Mouse (Mus musculus): ENCODE measurements at regions not wholly inside any gene's neighbourhood (a gene's known extent, or its start where the extent isn't known, plus 50 kb on each side); places are given as distances from the start of the nearest gene placed in this dataset.

DNA sequence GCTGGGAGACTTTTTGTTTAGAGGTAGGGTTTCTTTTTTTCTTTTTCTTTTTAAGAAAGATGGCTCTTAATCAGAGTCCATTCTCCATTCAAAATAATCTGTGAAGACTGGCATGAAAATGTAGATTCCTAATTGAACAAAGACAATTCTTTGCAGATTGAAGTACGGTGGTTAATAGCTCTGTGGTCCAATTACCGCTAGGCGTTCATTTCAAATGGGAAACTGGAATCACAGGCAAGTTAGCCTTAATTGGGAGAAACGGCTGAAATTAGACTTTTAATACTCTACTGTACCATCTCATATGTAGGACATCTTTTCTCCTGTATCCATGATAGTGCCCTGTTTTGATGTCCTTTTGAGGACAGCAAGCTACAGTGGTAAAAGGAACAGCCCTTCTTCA, 61.2 kb downstream of the Ascl1 start:
- Histone ChIP-seq H3K4me3 (ENCODE audit: insufficient read depth in 1 of 2, low read depth in 1 of 2, low read length in 2 of 2, poor library complexity in 1 of 2, severe bottlenecking in 1 of 2) (no peak overlapping the region), H3K4me1 (ENCODE audit: control insufficient read depth in 2 of 2, insufficient read depth in 2 of 2, low read length in 2 of 2, poor library complexity in 1 of 2) (no peaks in the 10 kb centered on the region), H3K36me3 (ENCODE audit: control insufficient read depth, insufficient read depth, low read length, poor library complexity, severe bottlenecking) (no peaks in the 10 kb centered on the region), H3K9me3 (ENCODE audit: control insufficient read depth, insufficient read depth, low read depth, low read length) (no peaks in the 10 kb centered on the region), H3K27ac (ENCODE audit: insufficient read depth, low read depth, low read length, poor library complexity, severe bottlenecking) (no peak overlapping the region), H3K9ac (ENCODE audit: insufficient read depth, low read depth, low read length, poor library complexity, severe bottlenecking) (no peak overlapping the region)
- TF ChIP-seq ZC3H11A (IDR thresholded peaks at IDR 0.05; ENCODE audit: borderline replicate concordance, low read depth, low read length) = no peak
- TF ChIP-seq MAFK (IDR thresholded peaks at IDR 0.05; ENCODE audit: insufficient read depth, low read depth, low read length) = no peak
- TF ChIP-seq ZNF384 (IDR thresholded peaks at IDR 0.05; ENCODE audit: low read depth, low read length) = no peak
- DNase-seq (ENCODE audit: low read depth, low spot score) = no peak
- in situ Hi-C loops (cut with MboI; ENCODE audit: low sequenced_read_pairs in 2 of 2, unreplicated experiment in 2 of 2) = no loop called here

- no peak for DNase-seq (ENCODE audit: low read depth, low spot score)
- in situ Hi-C loops (cut with MboI; ENCODE audit: low sequenced_read_pairs in 2 of 2, unreplicated experiment in 2 of 2) = no loop called here
These were observed 73.5 kb downstream of the Ascl1 start for GRCm38 (mm10) chr10:87419940-87420385.

DNA sequence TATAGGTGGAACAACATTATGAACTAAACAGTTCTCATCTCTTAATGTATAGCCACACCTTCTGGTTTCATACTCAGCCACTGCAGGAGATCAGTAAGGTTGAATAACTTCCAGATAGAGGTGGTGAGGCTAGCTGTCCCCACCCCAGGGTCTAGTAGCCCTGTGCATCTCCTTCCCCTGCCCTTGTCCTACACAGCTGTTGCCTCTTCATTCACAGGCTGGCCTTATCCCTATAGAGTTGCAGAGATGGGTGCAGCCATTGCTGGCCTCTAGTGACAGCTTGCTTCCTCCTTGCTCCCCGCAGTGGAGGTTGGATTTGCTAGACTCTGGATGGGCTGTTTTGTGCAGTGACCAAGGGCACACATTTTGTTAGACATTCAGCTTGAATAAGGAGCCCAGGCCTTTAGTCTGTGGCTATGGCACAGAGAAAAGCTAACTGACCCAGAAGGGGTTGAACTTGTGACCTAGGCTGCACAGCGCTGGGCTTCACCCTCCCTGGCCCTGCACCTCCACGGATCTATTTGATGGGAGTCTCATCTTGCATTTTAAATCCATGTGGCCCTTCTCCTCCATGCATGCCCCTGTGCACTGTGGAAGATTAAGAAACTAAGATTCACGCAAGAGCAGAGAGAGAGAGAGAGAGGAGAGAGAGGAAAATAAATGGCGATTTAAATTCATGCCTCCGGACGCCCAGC, 74.1 kb downstream of the Ascl1 start:
- H3K27ac ChIP-seq (ENCODE audit: insufficient read depth, low read depth, low read length, poor library complexity, severe bottlenecking) = no peak overlapping the region
- in situ Hi-C loops (cut with MboI; ENCODE audit: low sequenced_read_pairs in 2 of 2, unreplicated experiment in 2 of 2) = no loop called here
- TF ChIP-seq MAFK (IDR thresholded peaks at IDR 0.05; ENCODE audit: insufficient read depth, low read depth, low read length) (no peak), CHD2 (IDR thresholded peaks at IDR 0.05; ENCODE audit: low read depth, low read length) (no peak), ZNF384 (IDR thresholded peaks at IDR 0.05; ENCODE audit: low read depth, low read length) (no peak), HCFC1 (IDR thresholded peaks at IDR 0.05; ENCODE audit: borderline replicate concordance, insufficient read depth, low read length) (no peak), ZC3H11A (IDR thresholded peaks at IDR 0.05; ENCODE audit: borderline replicate concordance, low read depth, low read length) (no peak)
- no peak for DNase-seq (ENCODE audit: low read depth, low spot score)
- H3K9ac ChIP-seq (ENCODE audit: insufficient read depth, low read depth, low read length, poor library complexity, severe bottlenecking) = no peak overlapping the region
- no peaks in the 10 kb centered on the region for H3K4me1 ChIP-seq (ENCODE audit: control insufficient read depth in 2 of 2, insufficient read depth in 2 of 2, low read length in 2 of 2, poor library complexity in 1 of 2)
- no peaks in the 10 kb centered on the region for H3K36me3 ChIP-seq (ENCODE audit: control insufficient read depth, insufficient read depth, low read length, poor library complexity, severe bottlenecking)
- H3K4me3 ChIP-seq (ENCODE audit: insufficient read depth in 1 of 2, low read depth in 1 of 2, low read length in 2 of 2, poor library complexity in 1 of 2, severe bottlenecking in 1 of 2) = no peak overlapping the region
- no peaks in the 10 kb centered on the region for H3K9me3 ChIP-seq (ENCODE audit: control insufficient read depth, insufficient read depth, low read depth, low read length)

More at GRCm38 (mm10) chr10:87419940-87420385, 73.5 kb downstream of the Ascl1 start:
- H3K4me3 ChIP-seq (ENCODE audit: insufficient read depth in 1 of 2, low read depth in 1 of 2, low read length in 2 of 2, poor library complexity in 1 of 2, severe bottlenecking in 1 of 2) = no peak overlapping the region
- TF ChIP-seq ZC3H11A (IDR thresholded peaks at IDR 0.05; ENCODE audit: borderline replicate concordance, low read depth, low read length) (no peak), ZNF384 (IDR thresholded peaks at IDR 0.05; ENCODE audit: low read depth, low read length) (no peak), CHD2 (IDR thresholded peaks at IDR 0.05; ENCODE audit: low read depth, low read length) (no peak), HCFC1 (IDR thresholded peaks at IDR 0.05; ENCODE audit: borderline replicate concordance, insufficient read depth, low read length) (no peak), MAFK (IDR thresholded peaks at IDR 0.05; ENCODE audit: insufficient read depth, low read depth, low read length) (no peak)
- no peaks in the 10 kb centered on the region for H3K4me1 ChIP-seq (ENCODE audit: control insufficient read depth in 2 of 2, insufficient read depth in 2 of 2, low read length in 2 of 2, poor library complexity in 1 of 2)
- no peak overlapping the region for H3K9ac ChIP-seq (ENCODE audit: insufficient read depth, low read depth, low read length, poor library complexity, severe bottlenecking)
- no peaks in the 10 kb centered on the region for H3K9me3 ChIP-seq (ENCODE audit: control insufficient read depth, insufficient read depth, low read depth, low read length)
- H3K36me3 ChIP-seq (ENCODE audit: control insufficient read depth, insufficient read depth, low read length, poor library complexity, severe bottlenecking) = no peaks in the 10 kb centered on the region
- H3K27ac ChIP-seq (ENCODE audit: insufficient read depth, low read depth, low read length, poor library complexity, severe bottlenecking) = no peak overlapping the region

DNA sequence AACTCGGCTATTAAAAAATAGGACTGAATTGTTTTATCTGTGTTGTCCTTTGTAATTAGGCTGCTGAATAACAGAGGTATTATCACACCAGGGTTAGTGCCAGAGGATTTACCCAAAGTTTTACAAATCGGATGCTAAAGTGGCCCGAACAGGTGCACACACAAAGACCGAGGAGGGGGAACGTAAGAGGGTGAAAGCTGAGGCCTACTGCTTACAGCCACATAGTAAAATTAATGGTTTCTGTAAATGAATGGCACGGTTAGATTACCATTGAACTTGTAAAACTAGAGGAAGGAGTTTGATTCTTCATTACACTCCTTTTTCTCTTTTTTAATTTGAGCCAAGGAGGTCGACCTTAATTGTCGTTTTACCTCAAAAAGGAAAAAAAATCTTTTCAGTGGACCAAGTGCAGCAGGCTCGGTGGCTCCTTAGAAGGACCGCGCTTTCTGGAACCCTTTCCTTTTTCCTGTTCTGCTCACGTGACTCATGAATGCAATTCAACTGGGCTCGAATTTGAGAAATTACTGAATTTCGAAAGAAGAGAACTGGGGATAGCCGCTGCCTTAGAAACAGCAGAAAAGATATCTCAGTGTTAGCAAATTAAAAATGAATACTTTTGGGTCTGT, 99.1 kb downstream of the Ascl1 start:
- H3K9me3 ChIP-seq (ENCODE audit: control insufficient read depth, insufficient read depth, low read depth, low read length) = no peaks in the 10 kb centered on the region
- in situ Hi-C loops (cut with MboI; ENCODE audit: low sequenced_read_pairs in 2 of 2, unreplicated experiment in 2 of 2) = no loop called here
- H3K36me3 ChIP-seq (ENCODE audit: control insufficient read depth, insufficient read depth, low read length, poor library complexity, severe bottlenecking) = no peaks in the 10 kb centered on the region
- no peak for DNase-seq (ENCODE audit: low read depth, low spot score)
- H3K4me3 ChIP-seq (ENCODE audit: insufficient read depth in 1 of 2, low read depth in 1 of 2, low read length in 2 of 2, poor library complexity in 1 of 2, severe bottlenecking in 1 of 2) = no peak overlapping the region
- no peaks in the 10 kb centered on the region for H3K4me1 ChIP-seq (ENCODE audit: control insufficient read depth in 2 of 2, insufficient read depth in 2 of 2, low read length in 2 of 2, poor library complexity in 1 of 2)
- TF ChIP-seq HCFC1 (IDR thresholded peaks at IDR 0.05; ENCODE audit: borderline replicate concordance, insufficient read depth, low read length) = no peak
- TF ChIP-seq MAFK (IDR thresholded peaks at IDR 0.05; ENCODE audit: insufficient read depth, low read depth, low read length) = no peak
- no peak for TF ChIP-seq CHD2 (IDR thresholded peaks at IDR 0.05; ENCODE audit: low read depth, low read length)
- H3K27ac ChIP-seq (ENCODE audit: insufficient read depth, low read depth, low read length, poor library complexity, severe bottlenecking) = no peak overlapping the region
- no peak overlapping the region for H3K9ac ChIP-seq (ENCODE audit: insufficient read depth, low read depth, low read length, poor library complexity, severe bottlenecking)
